Mouse (Mus musculus) gastrocnemius, postnatal 14 days (tissue): ENCODE measurements around the gene Ercc2. TPM values are rescaled to one million over a fixed set of nuclear protein-coding genes. Genes with fewer than 3 reads are reported as not detected.

Source experiments
- DNase-seq: peaks from one replicate; pipeline ENCODE4 v3.0.0; 2021; ENCODE audit warnings: mixed read lengths
- intact Hi-C: fragments of 180-260 bp; cut with DNase I; formaldehyde crosslinking; loops from one replicate; pipeline ENCODE4 v1.15.1; 2025; ENCODE audit warnings: low total_unique reads
- microRNA-seq, 2 experiments: library from miRNA; unstranded; fragments of <30 nt; microRNA quantifications; one replicate each; pipeline ENCODE4 v1.2.0; 2021
- total RNA-seq, 2 experiments: library from RNA; stranded (reverse); gene quantifications; 2 replicates each; pipeline ENCODE4 v1.2.3; 2021

Ercc2 gene
- total RNA-seq, 2 experiments from 2014 or later: 6.1 to 7.8 TPM

DNA sequence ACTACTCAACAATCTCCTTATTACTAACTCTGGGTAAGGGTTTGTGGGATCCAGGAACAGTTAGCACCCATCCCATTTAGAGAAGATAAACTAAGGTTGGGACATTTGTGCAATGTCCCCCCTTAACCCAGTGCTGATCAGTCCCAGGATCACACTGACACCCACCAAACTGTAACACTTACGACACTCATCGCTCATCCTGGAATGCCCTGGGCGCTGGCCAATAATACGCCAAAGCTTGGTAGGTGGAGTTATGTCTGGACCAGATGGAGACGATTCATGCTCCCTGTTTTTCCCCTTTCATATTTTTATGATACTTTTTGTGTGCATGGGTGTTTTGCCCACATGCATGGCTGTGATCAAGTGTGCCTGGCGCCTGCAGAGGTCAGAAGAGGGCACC is 48.6 kb downstream of the Ercc2 start:
- DNase-seq: no peak
- intact Hi-C loops: no loop called here

DNA sequence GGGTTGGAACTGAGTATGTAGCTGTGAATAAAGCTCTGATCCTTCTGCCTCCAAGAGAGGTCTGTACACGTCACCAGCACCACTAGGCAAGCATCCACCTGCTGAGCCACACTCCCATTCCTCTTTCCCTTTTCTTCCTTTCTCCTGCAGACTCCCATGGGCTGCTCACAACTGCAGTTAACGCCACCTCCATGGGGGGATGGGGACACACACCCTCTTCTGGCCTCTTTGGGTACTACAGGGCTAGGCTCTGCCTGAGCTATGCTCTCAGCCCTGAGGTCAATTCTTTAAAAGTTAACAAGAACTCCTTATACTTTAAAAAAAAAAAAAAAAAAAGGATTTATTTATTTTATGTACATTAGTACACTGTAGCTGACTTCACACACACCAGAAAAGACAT is 50.7 kb downstream of the Ercc2 start:
- no peak for DNase-seq
- intact Hi-C loops: no loop called here

DNA sequence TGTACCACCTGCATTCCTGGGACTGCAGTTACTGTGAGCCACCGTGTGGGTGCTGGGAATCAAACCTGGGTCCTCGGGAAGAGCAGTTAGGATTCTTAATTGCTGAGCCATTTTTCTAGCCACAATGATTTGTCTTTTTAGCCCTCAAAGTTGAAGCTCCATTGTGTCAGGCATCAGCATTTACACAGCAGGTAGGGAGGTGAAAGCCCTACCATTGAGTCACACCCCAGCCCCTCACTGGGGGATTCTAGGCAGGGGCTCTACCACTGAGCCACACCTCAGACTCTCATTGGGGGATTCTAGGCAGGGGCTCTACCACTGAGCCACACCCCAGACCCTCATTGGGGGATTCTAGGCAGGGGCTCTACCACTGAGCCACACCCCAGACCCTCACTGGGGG is 54.5 kb downstream of the Ercc2 start:
- DNase-seq: no peak
- intact Hi-C loops: no loop called here

DNA sequence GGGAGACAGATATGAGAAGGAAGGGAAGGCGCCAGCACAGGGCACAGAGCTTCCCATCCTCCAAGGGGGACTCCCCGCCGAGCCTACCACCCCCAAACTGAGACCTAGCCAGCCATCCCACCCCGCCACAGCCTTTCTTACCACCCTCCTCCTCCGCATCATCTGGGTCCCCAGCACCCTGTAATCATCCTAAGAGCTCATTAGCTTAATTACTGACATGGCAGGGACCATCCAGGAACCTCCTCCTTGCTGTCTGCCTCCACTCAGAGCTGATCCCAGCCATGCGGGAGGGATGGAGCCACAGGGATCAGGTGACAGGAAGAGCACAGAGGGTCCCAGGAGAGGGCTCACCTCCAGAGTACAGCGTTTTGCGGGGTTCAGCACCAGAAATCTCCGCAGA is 55.2 kb downstream of the Ercc2 start:
- intact Hi-C loops: no loop called here

DNA sequence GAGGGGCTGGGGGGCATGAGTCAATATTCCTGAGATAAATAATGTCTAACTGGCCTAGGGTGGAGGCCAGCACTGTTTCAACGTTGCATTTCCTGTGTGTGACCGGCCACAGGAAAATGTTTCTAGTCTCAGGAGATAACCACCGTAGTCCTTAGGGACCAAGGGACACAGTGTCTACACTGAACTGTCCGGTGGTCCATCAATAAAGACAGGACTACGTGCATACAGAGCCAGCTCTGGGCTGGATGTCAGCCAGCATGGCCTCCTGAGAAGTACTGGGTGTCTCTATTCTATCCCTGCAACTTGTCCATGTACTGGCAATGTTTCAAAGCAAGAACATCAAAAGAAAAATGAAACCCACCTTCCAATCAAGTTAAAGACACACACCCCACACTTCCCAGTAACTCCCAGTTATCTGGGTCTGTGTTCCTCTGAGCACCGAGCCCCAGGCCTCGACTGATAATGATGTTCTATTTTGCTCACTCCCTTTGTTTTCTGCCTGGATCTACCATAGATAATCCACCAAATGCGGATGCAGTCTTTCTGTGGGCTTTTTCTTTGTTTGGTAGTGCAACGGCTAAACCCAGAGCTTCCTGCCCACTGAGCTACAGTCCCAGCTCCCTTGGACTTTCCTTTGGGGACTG is 59.8 kb downstream of the Ercc2 start:
- DNase-seq: no peak
- intact Hi-C loops: no loop called here

More for the DNA sequence above, 55.2 kb downstream of the Ercc2 start:
- DNase-seq: no peak

DNA sequence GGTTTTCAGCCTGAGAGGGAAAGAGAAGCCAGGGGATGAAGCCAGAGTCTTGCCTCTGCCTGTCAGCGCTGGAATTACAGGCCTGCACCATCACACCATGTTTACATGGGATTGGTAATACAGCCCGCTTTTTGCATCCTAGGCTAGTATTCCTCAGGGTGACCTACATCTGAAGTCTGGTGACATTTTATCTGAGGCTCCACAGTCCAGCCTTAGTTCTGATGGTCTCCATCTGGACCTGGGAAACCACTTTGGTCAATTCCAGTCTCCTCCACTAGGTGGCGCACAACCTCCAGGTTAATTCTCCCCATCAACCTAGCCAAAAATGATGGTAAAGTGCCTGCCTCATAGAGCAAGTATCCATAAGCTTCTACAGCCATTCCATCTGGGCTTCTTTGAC is 61.5 kb downstream of the Ercc2 start:
- peak; percentile 78 for DNase-seq
- intact Hi-C loops: no loop called here

DNA sequence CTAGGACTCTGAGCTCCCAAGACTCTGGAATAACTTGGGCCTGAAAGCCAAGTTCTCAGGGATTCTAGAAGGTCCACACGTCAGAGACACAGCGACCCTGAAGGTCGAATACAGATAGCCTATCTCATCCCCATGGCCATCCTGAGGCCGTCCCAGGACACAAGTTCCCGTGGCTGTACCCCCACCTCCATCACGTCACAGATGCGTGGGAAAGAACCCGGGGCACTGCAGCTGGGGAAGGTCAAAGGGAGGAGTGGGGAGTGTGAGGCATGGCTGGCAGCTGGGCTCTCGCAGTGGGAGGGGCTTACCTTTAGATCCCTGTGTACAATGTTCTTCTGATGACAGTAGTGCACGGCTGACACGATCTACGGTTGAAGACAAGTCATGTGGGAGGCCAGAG is 63.0 kb downstream of the Ercc2 start:
- intact Hi-C loops: loop anchor here (5.0 kb wide), 1 partner anchor 48 kb away; no protein-coding TSS in a partner anchor

More for the DNA sequence above, 63.0 kb downstream of the Ercc2 start:
- DNase-seq: no peak

Small RNA genes within 50 kb of the gene (microRNA-seq; reads per million reads assigned to microRNA genes)
- gene Mir343: 0 reads per million in 2 experiments

Other genes starting within 250 kb of the Ercc2 start
- gene Qpctl, start 232.7 kb upstream of the Ercc2 start, total RNA-seq: 1 to 10 TPM; 3.1 to 4.2 TPM
- 10 to 100 TPM; 62.3 to 66.5 TPM for gene Snrpd2, start 232.3 kb upstream of the Ercc2 start, total RNA-seq
- under 1 TPM in 1 of 2 experiments, not detected in 1; 0.09 TPM for gene Gipr, start 215.9 kb upstream of the Ercc2 start, total RNA-seq
- gene Eml2, start 205.6 kb upstream of the Ercc2 start, total RNA-seq: 10 to 100 TPM; 12.1 to 14.2 TPM
- gene Gpr4, start 169.5 kb upstream of the Ercc2 start, total RNA-seq: 1 to 10 TPM; 2.9 to 4.3 TPM
- 10 to 100 TPM; 35.1 to 43.0 TPM for gene Opa3, start 153.7 kb upstream of the Ercc2 start, total RNA-seq
- gene Vasp, start 110.2 kb upstream of the Ercc2 start, total RNA-seq: 10 to 100 TPM; 31.0 to 35.1 TPM
- not detected for gene Ppm1n, start 101.9 kb upstream of the Ercc2 start, total RNA-seq
- gene Rtn2, start 99.4 kb upstream of the Ercc2 start, total RNA-seq: 100 to 1,000 TPM; 800 to 833 TPM
- under 1 TPM; 0.69 to 0.90 TPM for gene Fosb, start 72.0 kb upstream of the Ercc2 start, total RNA-seq
- 10 to 100 TPM; 26.7 to 28.7 TPM for gene Ercc1, start 37.2 kb upstream of the Ercc2 start, total RNA-seq
- 1 to 10 TPM; 7.4 to 8.2 TPM for gene Cd3eap, start 22.5 kb upstream of the Ercc2 start, total RNA-seq
- 1 to 10 TPM; 1.7 to 2.9 TPM for gene Ppp1r13l, start 22.3 kb upstream of the Ercc2 start, total RNA-seq
- under 1 TPM in 1 of 2 experiments, not detected in 1; 0.11 TPM for gene Klc3, start 22.1 kb downstream of the Ercc2 start, total RNA-seq
- gene Ckm, start 22.8 kb downstream of the Ercc2 start, total RNA-seq: over 10,000 TPM; 34,344 to 35,305 TPM
- gene Mark4, start 76.8 kb downstream of the Ercc2 start, total RNA-seq: 10 to 100 TPM; 12.6 to 14.1 TPM
- gene Exoc3l2, start 81.3 kb downstream of the Ercc2 start, total RNA-seq: under 1 TPM; 0.47 to 0.74 TPM
- gene Bloc1s3, start 126.4 kb downstream of the Ercc2 start, total RNA-seq: 1 to 10 TPM; 1.7 to 2.1 TPM
- gene Trappc6a, start 126.4 kb downstream of the Ercc2 start, total RNA-seq: 10 to 100 TPM; 19.9 to 20.0 TPM
- not detected for gene Nkpd1, start 135.8 kb downstream of the Ercc2 start, total RNA-seq
- gene Ppp1r37, start 181.1 kb downstream of the Ercc2 start, total RNA-seq: 10 to 100 TPM; 34.4 to 34.5 TPM
- under 1 TPM in 1 of 2 experiments, not detected in 1; 0.27 TPM for gene Zfp296, start 195.3 kb downstream of the Ercc2 start, total RNA-seq
- gene Gemin7, start 195.6 kb downstream of the Ercc2 start, total RNA-seq: 10 to 100 TPM; 50.0 to 55.1 TPM
- gene Clasrp, start 222.5 kb downstream of the Ercc2 start, total RNA-seq: 10 to 100 TPM; 10.6 to 12.0 TPM
- 1 to 10 TPM; 4.9 to 7.3 TPM for gene Relb, start 247.4 kb downstream of the Ercc2 start, total RNA-seq